Mouse (Mus musculus) layer of hippocampus, postnatal 36 days (tissue): ENCODE measurements around the gene Rpe. TPM values are rescaled to one million over a fixed set of nuclear protein-coding genes. Genes with fewer than 3 reads are reported as not detected.

ENCODE experiments used
- total RNA-seq, 2 experiments: library from RNA; stranded (reverse); gene quantifications; 2 replicates each; pipeline ENCODE4 v1.2.3; 2021

Rpe gene
- total RNA-seq, 2 experiments from 2014 or later, result 38.9 to 39.3 TPM

Other genes starting within 250 kb of the Rpe start
- gene Unc80, start 232.5 kb upstream of the Rpe start, total RNA-seq, result 100 to 1,000 TPM; 204 to 223 TPM
- gene Kansl1l, start 116.7 kb downstream of the Rpe start, total RNA-seq, result 10 to 100 TPM; 22.2 to 26.0 TPM
- gene Acadl, start 162.4 kb downstream of the Rpe start, total RNA-seq, result 10 to 100 TPM; 32.3 to 34.2 TPM
- under 1 TPM; 0.56 to 0.97 TPM for gene Myl1, start 244.6 kb downstream of the Rpe start, total RNA-seq